Mouse (Mus musculus) MEL (cell line): ENCODE measurements around the gene Trappc6a. TPM values are rescaled to one million over a fixed set of nuclear protein-coding genes. Genes with fewer than 3 reads are reported as not detected.
A peak's percentile ranks its signal among the peaks of the same experiment; 100 is the strongest.

Experiments
- DNase-seq: peaks from one replicate; pipeline ENCODE4 v3.0.0; 2011; ENCODE audit warnings: low read depth, low spot score
- H3K27ac ChIP-seq: 2 replicates; pipeline ENCODE4 v1.5.1; 2012; ENCODE audit warnings: low read depth, mild to moderate bottlenecking, control low read depth, low read length, moderate library complexity; ENCODE audit not compliant: control insufficient read depth
- H3K27me3 ChIP-seq, 2 experiments: fragments of 150-350 bp in 1 of 2; sonication (generic) in 1 of 2; 2 replicates each; pipeline ENCODE4 v1.6.1; 2012; ENCODE audit warnings: low read length in 2 of 2, mild to moderate bottlenecking in 2 of 2, improper control_type of control experiment in 1 of 2, moderate library complexity in 1 of 2; ENCODE audit not compliant: insufficient read depth in 2 of 2, control insufficient read depth in 1 of 2
- H3K36me3 ChIP-seq, 2 experiments: 2 replicates each; pipeline ENCODE4 v1.6.1; 2012 to 2014; ENCODE audit warnings: low read length in 2 of 2, improper control_type of control experiment in 1 of 2, inconsistent platforms in 1 of 2, mild to moderate bottlenecking in 1 of 2; ENCODE audit not compliant: insufficient read depth in 2 of 2, control insufficient read depth in 1 of 2
- H3K4me1 ChIP-seq, 2 experiments: fragments of 150-350 bp in 1 of 2; sonication (generic) in 1 of 2; 2 replicates each; pipeline ENCODE4 v1.6.1; 2012; ENCODE audit warnings: low read length in 2 of 2, improper control_type of control experiment in 1 of 2, mild to moderate bottlenecking in 1 of 2; ENCODE audit not compliant: insufficient read depth in 2 of 2, control insufficient read depth in 1 of 2
- H3K4me3 ChIP-seq, 2 experiments: fragments of 150-350 bp in 1 of 2; sonication (generic) in 1 of 2; 2 replicates each; pipeline ENCODE4 v1.5.1; 2012; ENCODE audit warnings: low read depth in 2 of 2, low read length in 2 of 2, mild to moderate bottlenecking in 2 of 2, moderate library complexity in 2 of 2, control low read depth in 1 of 2, improper control_type of control experiment in 1 of 2; ENCODE audit not compliant: control insufficient read depth in 1 of 2, insufficient read depth in 1 of 2
- H3K79me2 ChIP-seq: 2 replicates; pipeline ENCODE4 v1.6.1; 2012; ENCODE audit warnings: mild to moderate bottlenecking, low read length, moderate library complexity; ENCODE audit not compliant: control insufficient read depth, poor library complexity, insufficient read depth
- H3K9ac ChIP-seq: 2 replicates; pipeline ENCODE4 v1.6.1; 2012; ENCODE audit warnings: low read depth, mild to moderate bottlenecking, control low read depth, low read length, moderate library complexity; ENCODE audit not compliant: control insufficient read depth, poor library complexity, severe bottlenecking
- H3K9me3 ChIP-seq: fragments of 150-350 bp; sonication (generic); replicated peaks from 2 replicates; pipeline ENCODE4 v1.6.1; 2012; ENCODE audit warnings: mild to moderate bottlenecking, low read length, improper control_type of control experiment, moderate library complexity; ENCODE audit not compliant: insufficient read depth
- CHD2 ChIP-seq: IDR thresholded peaks from 2 replicates; pipeline ENCODE4 v1.6.1; 2011; ENCODE audit warnings: low read length, improper control_type of control experiment
- CTCF ChIP-seq, 3 experiments: IDR thresholded peaks in 2 of 3; conservative IDR thresholded peaks in 1 of 3; 2 replicates each; pipeline ENCODE4 v1.5.1; 2011 to 2012; ENCODE audit warnings: low read length in 3 of 3, low read depth in 2 of 3, mild to moderate bottlenecking in 2 of 3, improper control_type of control experiment in 1 of 3, inconsistent platforms in 1 of 3, mixed read lengths in 1 of 3, moderate library complexity in 1 of 3; ENCODE audit not compliant: control insufficient read depth in 1 of 3, insufficient read depth in 1 of 3, poor library complexity in 1 of 3, severe bottlenecking in 1 of 3
- ELF1 ChIP-seq: IDR thresholded peaks from 2 replicates; pipeline ENCODE4 v1.6.1; 2014; ENCODE audit warnings: low read depth, mild to moderate bottlenecking, inconsistent platforms, low read length, improper control_type of control experiment, moderate library complexity
- EP300 ChIP-seq, 2 experiments: IDR thresholded peaks; 2 replicates each; pipeline ENCODE4 v1.6.1; 2011; ENCODE audit warnings: improper control_type of control experiment in 2 of 2, low read length in 2 of 2, low read depth in 1 of 2, mild to moderate bottlenecking in 1 of 2
- ETS1 ChIP-seq: IDR thresholded peaks from 2 replicates; pipeline ENCODE4 v1.6.1; 2012; ENCODE audit warnings: low read depth, mild to moderate bottlenecking, inconsistent platforms, low read length, improper control_type of control experiment, moderate library complexity
- GATA1 ChIP-seq: IDR thresholded peaks from 2 replicates; pipeline ENCODE4 v1.6.1; 2011; ENCODE audit warnings: low read depth, low read length, improper control_type of control experiment
- HCFC1 ChIP-seq: IDR thresholded peaks from 2 replicates; pipeline ENCODE4 v1.6.1; 2012; ENCODE audit warnings: low read depth, mild to moderate bottlenecking, inconsistent platforms, low read length, improper control_type of control experiment, moderate library complexity
- JUND ChIP-seq: IDR thresholded peaks from 2 replicates; pipeline ENCODE4 v1.6.1; 2011; ENCODE audit warnings: low read depth, mild to moderate bottlenecking, improper control_type of control experiment, low read length
- KAT2A ChIP-seq: conservative IDR thresholded peaks from 2 replicates; pipeline ENCODE4 v1.6.1; 2012; ENCODE audit warnings: low read depth, low read length, improper control_type of control experiment, inconsistent platforms
- MAX ChIP-seq: IDR thresholded peaks from 2 replicates; pipeline ENCODE4 v1.6.1; 2011; ENCODE audit warnings: low read length, improper control_type of control experiment
- MEF2A ChIP-seq: IDR thresholded peaks from 2 replicates; pipeline ENCODE4 v1.6.1; 2014; ENCODE audit warnings: low read depth, mild to moderate bottlenecking, inconsistent platforms, low read length, improper control_type of control experiment; ENCODE audit not compliant: poor library complexity, insufficient replicate concordance, severe bottlenecking; ENCODE audit errors: extremely low read depth
- MYC ChIP-seq: IDR thresholded peaks from 2 replicates; pipeline ENCODE4 v1.6.1; 2011; ENCODE audit warnings: low read depth, mild to moderate bottlenecking, low read length, improper control_type of control experiment, moderate library complexity
- NELFE ChIP-seq: IDR thresholded peaks from 2 replicates; pipeline ENCODE4 v1.6.1; 2011; ENCODE audit warnings: low read depth, low read length, improper control_type of control experiment
- POLR2A ChIP-seq, 2 experiments: IDR thresholded peaks; 2 replicates each; pipeline ENCODE4 v1.6.1; 2011 to 2012; ENCODE audit warnings: low read length in 2 of 2, mild to moderate bottlenecking in 2 of 2, control low read depth in 1 of 2, improper control_type of control experiment in 1 of 2, low read depth in 1 of 2, moderate library complexity in 1 of 2; ENCODE audit not compliant: control insufficient read depth in 1 of 2, insufficient read depth in 1 of 2, poor library complexity in 1 of 2
- POLR2AphosphoS2 ChIP-seq: IDR thresholded peaks from 2 replicates; pipeline ENCODE4 v1.6.1; 2011; ENCODE audit warnings: low read length, improper control_type of control experiment
- POLR2AphosphoS5 ChIP-seq: IDR thresholded peaks from 2 replicates; pipeline ENCODE4 v1.6.1; 2012; ENCODE audit warnings: low read depth, borderline replicate concordance, mild to moderate bottlenecking, inconsistent platforms, low read length, moderate library complexity, mixed read lengths
- RAD21 ChIP-seq: IDR thresholded peaks from 2 replicates; pipeline ENCODE4 v1.6.1; 2011; ENCODE audit warnings: mild to moderate bottlenecking, low read depth, low read length, improper control_type of control experiment
- RCOR1 ChIP-seq: IDR thresholded peaks from 2 replicates; pipeline ENCODE4 v1.6.1; 2012; ENCODE audit warnings: low read depth, mild to moderate bottlenecking, inconsistent platforms, low read length, improper control_type of control experiment
- SMC3 ChIP-seq: IDR thresholded peaks from 2 replicates; pipeline ENCODE4 v1.6.1; 2011; ENCODE audit warnings: low read depth, low read length, improper control_type of control experiment
- TCF12 ChIP-seq: IDR thresholded peaks from 2 replicates; pipeline ENCODE4 v1.6.1; 2014; ENCODE audit warnings: low read depth, mild to moderate bottlenecking, inconsistent platforms, low read length, improper control_type of control experiment, moderate library complexity
- UBTF ChIP-seq: IDR thresholded peaks from 2 replicates; pipeline ENCODE4 v1.6.1; 2012; ENCODE audit warnings: low read depth, mild to moderate bottlenecking, inconsistent platforms, low read length, improper control_type of control experiment, moderate library complexity, borderline replicate concordance; ENCODE audit not compliant: insufficient read depth
- ZKSCAN1 ChIP-seq: IDR thresholded peaks from 2 replicates; pipeline ENCODE4 v1.6.1; 2012; ENCODE audit warnings: low read depth, mild to moderate bottlenecking, inconsistent platforms, low read length, improper control_type of control experiment, moderate library complexity
- polyA plus RNA-seq, 2 experiments: library from polyadenylated mRNA; stranded (reverse) in 1 of 2; unstranded in 1 of 2; fragments of >175 nt in 1 of 2; fragments of >200 nt in 1 of 2; gene quantifications; 2 replicates each; pipeline versions ENCODE4 v1.2.1 to v1.2.4; 2012; ENCODE audit warnings: low replicate concordance in 2 of 2, low read depth in 1 of 2; ENCODE audit not compliant: insufficient read length in 2 of 2, insufficient read depth in 1 of 2, missing spikeins in 1 of 2
- total RNA-seq: library from RNA; depleted of rRNA; stranded (reverse); fragments of 300-350 nt; gene quantifications from 2 replicates; pipeline ENCODE4 v1.2.3, GENCODE M21; 2012

Trappc6a gene
- total and polyA plus RNA-seq, 3 experiments, result 82.8 to 88.2 TPM; not detected in 1

GRCm38 (mm10) chr7:19512353-19512752, 4.2 kb downstream of the Trappc6a start:
- no peak overlapping the region for H3K9ac ChIP-seq
- H3K27ac ChIP-seq, result no peak overlapping the region
- peaks cover 0 to 6% of the 10 kb centered on the region in 2 experiments; a peak in 2 of 4 replicates for H3K4me1 ChIP-seq
- DNase-seq, result peak; percentile 32
- no peaks in the 10 kb centered on the region for H3K9me3 ChIP-seq
- H3K27me3 ChIP-seq, result no peaks in the 10 kb centered on the region
- TF ChIP-seq POLR2A (IDR thresholded peaks at IDR 0.05; ENCODE audit: control insufficient read depth in 1 of 2, insufficient read depth in 1 of 2, low read depth in 1 of 2, low read length in 2 of 2, poor library complexity in 1 of 2) (no peak; a peak in 1 of 4 replicates), POLR2AphosphoS2 (peak; percentile 19; the same call in 1 of the 2 replicates), ELF1 (no peak), MAX (no peak), KAT2A (no peak), EP300 (IDR thresholded peaks at IDR 0.05; ENCODE audit: low read depth in 1 of 2, low read length in 2 of 2) (no peak), CHD2 (no peak), RCOR1 (no peak)
- H3K79me2 ChIP-seq, result peaks cover 16% of the 10 kb centered on the region
- peaks cover 0 to 3% of the 10 kb centered on the region in 2 experiments; a peak in 1 of 4 replicates for H3K36me3 ChIP-seq
- no peak overlapping the region for H3K4me3 ChIP-seq

GRCm38 (mm10) chr7:19517652-19518365, 9.6 kb downstream of the Trappc6a start, which contains the start of gene Nkpd1:
Gene Nkpd1, plus strand, starts transcription at chr7:19517838.
- TF ChIP-seq RAD21, result peak; percentile 15
- TF ChIP-seq NELFE, result no peak
- no peak for TF ChIP-seq TCF12
- peak; percentile 36; the same call in 1 of the 2 replicates for TF ChIP-seq SMC3
- no peak for TF ChIP-seq POLR2A (IDR thresholded peaks at IDR 0.05; ENCODE audit: control insufficient read depth in 1 of 2, insufficient read depth in 1 of 2, low read depth in 1 of 2, low read length in 2 of 2, poor library complexity in 1 of 2)
- peak; percentile 43 to 77 (median 60) for TF ChIP-seq CTCF (IDR thresholded peaks at IDR 0.05 in 2 of 3, conservative IDR thresholded peaks at IDR 0.05 in 1 of 3; ENCODE audit: control insufficient read depth in 1 of 3, insufficient read depth in 1 of 3, low read depth in 2 of 3, low read length in 3 of 3, poor library complexity in 1 of 3, severe bottlenecking in 1 of 3)
- TF ChIP-seq, all 39 proteins: peak for 3
- Histone ChIP-seq H3K9ac (no peak within 1 kb of the TSS), H3K36me3 (no peaks in the 10 kb centered on the region), H3K9me3 (no peaks in the 10 kb centered on the region), H3K4me1 (peaks cover 0 to 4% of the 10 kb centered on the region in 2 experiments; a peak in 2 of 4 replicates), H3K79me2 (peaks cover 2% of the 10 kb centered on the region; the same call in 1 of the 2 replicates), H3K4me3 (no peak within 1 kb of the TSS), H3K27me3 (no peaks in the 10 kb centered on the region), H3K27ac (no peak within 1 kb of the TSS)
- peak; percentile 23 for DNase-seq

GRCm38 (mm10) chr7:19520032-19520431, 11.8 kb downstream of the Trappc6a start:
- H3K9ac ChIP-seq, result peak overlapping the region; percentile 95
- H3K4me3 ChIP-seq, result peak overlapping the region; percentile 74 to 81
- H3K4me1 ChIP-seq, result peaks cover 0 to 4% of the 10 kb centered on the region in 2 experiments; a peak in 2 of 4 replicates
- peak overlapping the region; percentile 20 for H3K27ac ChIP-seq
- no peaks in the 10 kb centered on the region for H3K27me3 ChIP-seq
- H3K36me3 ChIP-seq, result no peaks in the 10 kb centered on the region
- H3K9me3 ChIP-seq, result no peaks in the 10 kb centered on the region
- DNase-seq, result peak; percentile 72
- H3K79me2 ChIP-seq, result peaks cover 2% of the 10 kb centered on the region; the same call in 1 of the 2 replicates
- TF ChIP-seq RCOR1 (no peak), POLR2AphosphoS5 (no peak), MAX (no peak), CHD2 (no peak), JUND (no peak), KAT2A (no peak), TCF12 (0 out of 2 replicates have a peak, but pooled peaks have one; percentile 6), UBTF (peak; percentile 70; the same call in 1 of the 2 replicates), ZKSCAN1 (no peak), MYC (no peak), MEF2A (no peak), HCFC1 (peak; percentile 26; the same call in 1 of the 2 replicates), GATA1 (peak; percentile 23; the same call in 1 of the 2 replicates), ETS1 (no peak), RAD21 (no peak), POLR2A (IDR thresholded peaks at IDR 0.05; ENCODE audit: control insufficient read depth in 1 of 2, insufficient read depth in 1 of 2, low read depth in 1 of 2, low read length in 2 of 2, poor library complexity in 1 of 2) (peak in 1 of 2 experiments; percentile 80; a peak in 3 of 4 replicates)
